Mouse (Mus musculus): Measurements from ENCODE around the gene Smn1.
A peak's percentile ranks its signal among the peaks of the same experiment; 100 is the strongest.
"Not testable (repeated sequence)": the region's sequence is repeated elsewhere in the genome, so short reads cannot be mapped to it uniquely, and the experiment has no call there.

The Smn1 gene

DNA sequence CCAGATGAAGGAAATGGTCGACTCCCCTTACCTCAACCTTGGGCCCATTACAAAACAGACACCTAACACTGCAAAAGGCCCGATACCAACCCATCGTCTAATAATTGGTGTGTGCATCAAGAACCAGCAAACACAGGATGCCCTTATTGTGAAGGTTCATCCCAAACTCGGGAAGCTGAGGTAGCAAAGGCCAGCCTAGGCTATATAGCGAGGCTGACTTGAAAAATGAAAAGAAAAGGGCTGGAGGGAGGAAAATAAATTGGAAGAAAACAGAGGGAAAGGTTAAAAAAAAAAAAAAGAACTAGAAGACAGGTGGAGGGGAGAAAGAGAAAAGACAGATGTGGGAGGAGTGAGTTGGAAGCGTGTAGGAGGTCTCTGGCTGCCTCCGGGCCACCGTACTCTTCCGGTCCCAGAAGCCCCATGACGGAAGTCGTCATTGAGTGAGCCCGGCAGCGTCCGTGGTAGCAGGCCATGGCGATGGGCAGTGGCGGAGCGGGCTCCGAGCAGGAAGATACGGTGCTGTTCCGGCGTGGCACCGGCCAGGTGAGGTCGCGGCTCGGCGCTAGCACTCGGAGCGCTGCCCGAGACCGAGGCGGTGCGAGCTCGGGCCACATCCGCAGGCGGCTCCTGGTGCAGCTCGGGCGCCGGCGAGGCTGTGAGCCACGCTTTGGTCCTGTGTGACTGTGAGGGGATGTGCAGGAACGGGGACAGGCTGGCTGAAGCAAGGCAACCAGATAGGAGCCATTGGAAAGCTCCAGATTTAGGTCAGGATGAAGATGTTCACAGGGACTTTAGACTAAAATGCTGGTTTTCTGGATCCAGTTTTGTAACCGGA is at the start of gene Smn1:
TSS of gene Smn1 (plus strand) at position 430 of the 835 bp plus-strand sequence.
- ATAC-seq (ENCODE audit: insufficient number of reproducible peaks, low FRiP score, low TSS enrichment) = peak; percentile 96

DNA sequence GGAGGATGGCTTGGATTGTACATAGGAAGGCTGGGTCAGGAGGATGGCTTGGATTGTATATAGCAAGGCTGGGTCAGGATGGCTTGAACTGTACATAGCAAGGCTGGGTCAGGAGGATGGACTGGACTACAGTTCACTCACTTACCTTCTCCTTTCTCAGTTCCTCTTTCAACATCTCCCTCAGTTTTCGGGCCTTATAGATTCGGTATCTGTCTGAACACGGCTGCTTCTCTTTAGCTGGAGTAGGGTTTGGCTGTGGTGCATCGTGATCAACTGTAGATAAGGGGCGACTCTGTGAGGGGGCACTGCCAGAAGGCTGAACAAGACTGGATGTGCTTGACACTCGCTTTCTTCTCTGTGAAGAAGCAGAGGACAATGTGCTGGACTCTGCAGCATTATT is 25.8 kb upstream of the Smn1 start:
- ATAC-seq (ENCODE audit: insufficient number of reproducible peaks, low FRiP score, low TSS enrichment) = no peak

DNA sequence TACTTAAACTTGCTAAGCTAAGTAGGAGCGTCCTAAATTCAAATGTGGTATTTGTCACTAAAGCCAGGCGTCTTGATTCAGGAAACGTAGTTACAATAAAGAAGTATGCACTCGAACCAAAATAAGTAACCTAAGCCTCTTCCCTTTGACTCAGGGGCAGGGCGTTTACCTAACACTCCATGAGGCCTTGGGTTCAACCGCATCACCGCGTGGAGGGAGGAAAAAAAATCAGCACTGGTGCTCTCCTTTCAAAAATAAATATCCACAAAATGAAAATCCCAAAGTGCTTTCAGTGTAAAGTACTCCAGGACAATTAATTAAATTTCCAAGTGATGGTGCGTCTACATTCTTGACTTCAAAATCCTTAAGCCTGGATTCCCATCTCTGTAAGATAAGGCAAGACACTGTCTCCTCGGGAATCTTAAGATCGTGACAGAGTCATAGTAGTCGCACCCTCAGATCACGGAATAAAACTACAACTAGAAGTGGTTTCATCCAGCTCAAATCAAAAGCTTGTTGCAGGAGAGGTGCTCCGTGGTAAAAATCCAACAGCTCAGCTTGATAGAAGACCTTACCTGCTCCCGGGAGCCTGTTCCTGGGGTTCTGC is 21.5 kb upstream of the Smn1 start:
- ATAC-seq (ENCODE audit: insufficient number of reproducible peaks, low FRiP score, low TSS enrichment) = no peak

DNA sequence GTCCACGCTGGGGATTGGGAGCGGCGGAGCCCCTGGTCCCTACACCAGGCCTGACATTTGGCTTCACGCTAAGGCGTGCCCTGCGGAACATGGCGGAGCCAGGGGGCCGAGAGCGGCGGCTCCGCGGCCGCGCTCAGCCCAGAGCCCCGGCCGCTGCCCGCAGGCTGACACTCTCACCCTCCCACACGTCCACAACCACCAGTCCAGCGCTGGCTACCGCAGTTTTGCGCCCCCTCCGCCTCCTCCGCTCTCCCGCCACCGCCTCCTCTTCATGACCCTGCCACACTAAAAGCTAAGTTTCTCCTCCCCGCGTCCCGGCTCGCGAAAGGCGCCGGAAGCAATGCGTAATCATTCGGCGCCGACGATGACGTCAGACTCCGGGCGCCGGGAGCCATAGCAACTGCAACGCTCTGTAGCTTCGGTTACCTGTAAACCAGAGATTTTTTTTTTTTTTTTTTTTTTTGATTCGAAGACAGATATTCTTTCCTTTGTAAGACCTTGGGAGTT is 20.9 kb upstream of the Smn1 start, which contains the start of gene Bdp1:
TSS of gene Bdp1 (minus strand) at position 323 of the 507 bp plus-strand sequence.
- ATAC-seq (ENCODE audit: insufficient number of reproducible peaks, low FRiP score, low TSS enrichment) = peak; percentile 75

DNA sequence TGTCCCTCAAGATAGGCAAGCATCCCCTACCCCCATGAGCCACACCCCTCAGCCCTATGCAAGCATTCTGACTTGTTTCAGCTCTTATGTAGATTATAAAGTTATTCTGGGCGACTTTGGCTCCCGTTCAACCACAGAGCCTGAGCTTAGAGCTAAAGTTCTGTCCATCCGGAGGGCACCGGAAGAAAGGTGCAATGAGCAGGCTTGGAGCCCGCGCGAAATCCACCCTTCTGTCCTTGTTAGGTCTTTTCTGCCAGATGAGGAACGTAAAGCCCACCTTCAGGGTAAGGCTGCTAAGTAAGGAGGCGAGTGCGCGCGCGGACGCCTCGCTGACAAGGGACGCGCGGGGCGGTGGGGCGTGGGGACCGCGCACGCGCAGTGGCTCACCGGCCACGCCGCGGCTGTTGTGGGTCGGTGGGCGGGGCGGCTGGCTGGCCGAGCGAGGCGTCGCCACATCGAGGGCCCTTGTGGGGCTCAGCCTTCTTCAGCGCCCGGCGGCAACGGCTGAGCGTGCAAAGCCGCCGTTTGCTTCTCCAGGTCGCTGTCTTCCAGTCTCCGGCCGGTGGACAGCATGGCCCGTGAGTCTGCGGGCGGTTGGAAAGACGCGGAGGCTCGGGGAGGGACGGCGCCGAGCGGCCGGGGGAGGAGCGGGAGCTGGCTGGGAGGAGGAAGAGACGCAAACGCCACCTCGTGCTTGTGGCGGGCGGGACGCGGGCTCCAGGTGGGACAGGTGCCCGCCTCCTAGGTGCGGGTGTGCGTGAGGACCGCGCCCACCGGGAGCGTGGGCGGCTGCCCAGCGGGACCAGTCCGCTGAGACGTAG is 16.8 kb upstream of the Smn1 start, which contains the start of gene Serf1:
TSS of gene Serf1 (plus strand) at position 361 of the 821 bp plus-strand sequence.
- peak; percentile 69 for ATAC-seq (ENCODE audit: insufficient number of reproducible peaks, low FRiP score, low TSS enrichment)

DNA sequence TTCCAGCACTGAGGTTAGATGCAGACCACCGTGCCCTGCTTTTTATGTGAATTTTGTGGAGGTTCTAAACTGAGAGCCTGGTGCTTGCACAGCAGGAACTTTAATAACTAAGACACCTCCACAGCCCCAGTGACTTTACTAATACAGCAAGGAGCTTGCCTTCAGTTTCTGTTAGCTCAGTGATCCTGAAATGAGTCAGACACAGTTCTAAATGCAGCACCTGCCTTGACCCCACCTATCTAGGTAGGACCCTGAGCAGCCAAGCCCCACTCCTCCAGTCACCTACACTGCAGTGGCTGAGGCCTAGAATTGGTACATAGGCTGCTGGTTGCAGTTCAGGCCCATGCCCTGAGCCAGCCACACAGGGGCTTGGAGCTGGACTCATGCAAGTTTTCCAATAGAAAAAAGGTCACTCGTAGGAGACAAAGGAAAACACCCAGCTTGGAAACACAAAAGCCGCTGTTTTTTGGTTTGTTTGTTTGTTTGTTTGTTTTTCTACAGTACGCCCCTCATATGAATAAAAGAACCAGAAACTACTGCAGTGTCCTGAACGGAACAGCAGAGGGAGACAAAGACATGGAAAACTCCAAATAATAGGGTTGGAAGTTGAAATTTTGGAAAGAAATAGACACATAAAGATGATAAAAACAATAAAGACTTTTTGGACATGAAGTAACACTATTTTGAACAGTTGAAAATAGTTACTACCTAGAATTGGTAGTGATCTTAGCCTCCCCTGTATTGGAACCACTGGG is 12.3 kb upstream of the Smn1 start:
- ATAC-seq (ENCODE audit: insufficient number of reproducible peaks, low FRiP score, low TSS enrichment) = no peak

DNA sequence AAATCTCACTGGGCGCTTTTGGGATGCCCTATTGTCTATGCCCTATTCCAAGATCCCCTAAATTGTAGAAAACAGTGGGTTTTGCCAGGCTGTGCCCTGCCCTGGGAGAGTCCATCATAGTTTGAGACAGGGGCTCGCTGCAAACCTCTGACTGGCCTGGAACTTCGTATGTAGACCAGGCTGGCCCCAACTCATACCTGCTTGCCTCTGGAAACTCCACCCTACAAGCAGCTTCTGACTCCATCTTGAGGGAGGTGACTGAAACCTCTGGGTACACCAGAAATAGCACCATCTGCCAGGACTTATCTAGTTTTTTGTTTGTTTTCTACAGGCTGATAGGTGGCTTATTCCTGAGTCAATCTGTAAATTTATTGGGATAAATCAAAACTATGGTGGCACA is 682 bp upstream of the Smn1 start:
- ATAC-seq (ENCODE audit: insufficient number of reproducible peaks, low FRiP score, low TSS enrichment) = peak; percentile 11; the same call in 1 of the 2 replicates

DNA sequence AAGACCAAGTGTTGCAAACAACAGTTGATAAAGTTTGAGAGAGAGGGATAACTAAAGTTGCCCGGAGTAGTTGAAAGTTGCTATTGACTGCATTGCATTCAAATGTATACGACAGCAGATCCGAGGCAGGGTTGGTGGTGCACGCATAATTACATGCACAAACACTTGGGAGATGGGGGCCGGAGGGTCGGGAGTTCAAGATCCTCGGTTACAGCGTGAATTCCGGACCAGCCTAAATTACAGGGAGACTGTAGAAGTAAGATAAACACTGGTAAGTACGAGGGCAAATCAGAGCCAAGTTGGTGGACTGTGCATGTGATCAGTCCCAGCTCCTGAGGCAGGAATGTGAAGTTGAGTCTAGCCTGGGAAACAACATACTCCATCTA is 599 bp downstream of the Smn1 start:
- ATAC-seq (ENCODE audit: insufficient number of reproducible peaks, low FRiP score, low TSS enrichment) = no peak

DNA sequence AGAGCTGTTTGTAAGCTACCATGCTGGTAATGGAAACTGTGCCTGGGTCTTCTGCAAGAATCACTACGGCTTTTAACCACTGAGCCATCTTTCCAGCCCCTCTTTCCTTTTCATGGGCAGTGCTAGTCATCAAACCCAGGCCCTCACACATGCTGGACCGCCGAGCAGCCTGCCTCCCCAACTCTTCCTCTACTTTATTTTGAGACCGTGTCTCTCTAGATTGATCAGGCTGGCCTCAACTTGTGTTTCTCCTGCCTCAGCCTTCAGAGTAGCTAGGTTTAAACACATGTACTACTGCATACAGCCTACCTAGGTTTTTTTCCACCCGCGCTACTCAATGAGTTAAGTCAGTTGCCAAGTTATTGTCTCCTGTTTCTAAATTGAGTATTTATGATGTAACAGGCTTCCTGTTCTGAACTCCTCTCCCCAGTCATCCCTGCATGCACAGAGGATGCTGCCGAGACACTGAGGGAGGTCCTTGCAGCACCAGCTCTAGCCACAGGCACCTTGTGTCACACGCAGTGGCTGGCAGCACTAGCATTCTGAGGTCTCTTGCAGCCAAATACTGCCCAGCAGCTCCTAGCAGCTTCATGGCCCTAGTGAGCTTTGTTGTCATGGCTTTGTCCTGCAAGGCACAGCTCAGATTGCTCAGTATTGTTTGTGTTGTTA is 17.1 kb downstream of the Smn1 start:
- no peak for ATAC-seq (ENCODE audit: insufficient number of reproducible peaks, low FRiP score, low TSS enrichment)

DNA sequence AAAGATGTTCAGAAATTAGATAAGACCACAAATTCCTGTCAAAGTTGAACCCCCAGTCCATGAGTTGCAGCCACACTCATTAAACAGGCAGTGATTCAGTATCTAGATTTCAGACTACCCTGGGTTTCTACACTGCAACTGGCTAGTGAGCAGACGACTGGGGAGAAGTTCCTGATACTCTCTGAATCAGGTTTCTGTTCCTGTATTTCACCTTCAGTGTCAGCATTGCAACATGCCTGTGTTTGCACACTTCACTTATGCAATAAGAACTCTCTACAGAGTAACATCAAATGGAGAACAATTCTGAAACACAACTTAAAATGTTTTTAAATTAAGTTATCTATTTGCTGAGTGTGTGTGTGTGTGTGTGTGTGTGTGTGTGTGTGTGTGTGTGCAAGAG is 28.0 kb downstream of the Smn1 start:
- ATAC-seq (ENCODE audit: insufficient number of reproducible peaks, low FRiP score, low TSS enrichment) = no peak

DNA sequence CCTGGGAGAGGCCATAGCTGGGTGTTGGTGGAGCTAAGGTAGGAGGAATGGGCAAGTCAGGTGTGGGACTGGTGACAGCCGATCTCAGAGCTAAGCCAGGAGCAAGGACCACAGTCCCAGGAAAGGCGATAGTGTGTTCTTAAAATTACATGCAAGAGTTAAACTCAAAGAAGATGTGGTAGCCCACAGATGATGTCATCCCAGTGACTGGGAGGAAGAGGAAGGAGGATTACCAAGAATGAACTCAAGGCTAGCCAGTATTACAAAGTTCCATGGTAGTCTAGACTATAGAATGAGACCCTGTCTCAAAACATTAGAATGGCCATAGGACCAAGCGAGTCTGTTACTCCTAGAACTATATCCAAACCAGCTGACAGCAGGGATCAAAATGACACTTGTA is 32.0 kb downstream of the Smn1 start:
- no peak for ATAC-seq (ENCODE audit: insufficient number of reproducible peaks, low FRiP score, low TSS enrichment)

DNA sequence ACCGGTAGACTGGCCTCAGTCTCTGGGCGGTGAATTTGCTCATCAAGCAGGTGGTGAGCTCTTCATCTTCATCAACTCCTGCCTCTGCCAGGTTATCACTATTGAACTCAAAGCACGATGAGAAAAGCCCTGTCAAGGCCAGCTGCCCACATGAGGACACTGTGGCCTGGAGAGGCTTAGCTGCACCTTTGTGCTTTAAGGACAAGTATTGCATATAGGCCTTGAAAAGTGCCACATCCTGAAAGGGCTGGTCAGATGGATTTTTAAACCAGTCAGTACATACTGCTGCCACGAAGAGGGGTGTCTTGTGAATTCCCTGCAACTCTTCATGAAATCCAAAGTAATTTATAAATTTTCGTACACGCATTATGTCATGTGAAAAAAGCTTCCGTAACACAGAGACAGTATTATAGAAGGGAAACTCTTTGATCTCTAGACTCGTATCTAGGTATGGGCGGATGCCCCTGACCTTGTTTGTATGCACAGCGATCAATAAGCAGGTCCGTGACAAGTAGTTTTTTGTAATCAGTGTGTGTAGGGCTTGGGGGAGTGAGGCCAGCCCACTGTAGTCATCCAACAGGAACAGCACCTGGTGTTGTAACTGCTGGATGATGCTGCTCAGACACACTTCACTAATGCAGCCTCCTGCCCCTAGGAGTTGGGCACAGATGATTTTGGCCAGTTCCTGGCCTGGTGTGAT is 36.7 kb downstream of the Smn1 start:
- not testable (repeated sequence) for ATAC-seq (ENCODE audit: insufficient number of reproducible peaks, low FRiP score, low TSS enrichment)

DNA sequence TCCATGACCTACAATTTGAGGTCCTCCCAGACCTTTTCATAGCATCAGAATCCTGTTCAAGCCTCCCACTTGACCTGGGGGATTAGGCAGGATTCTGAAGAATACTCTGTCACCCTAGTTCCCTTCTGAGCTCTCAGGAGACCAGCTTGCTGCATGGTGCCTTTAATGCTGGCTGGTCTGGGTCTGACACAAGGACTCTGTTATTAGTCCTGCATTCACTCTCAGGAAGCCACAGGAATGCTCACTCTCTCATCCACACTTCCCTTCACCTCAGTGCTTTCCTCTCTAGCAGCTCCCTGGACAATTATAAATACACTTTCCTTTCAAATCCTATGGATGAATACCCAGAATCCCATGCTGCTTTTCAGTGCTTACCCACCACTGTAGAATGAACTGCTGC is 37.8 kb downstream of the Smn1 start:
- ATAC-seq (ENCODE audit: insufficient number of reproducible peaks, low FRiP score, low TSS enrichment) = not testable (repeated sequence)

DNA sequence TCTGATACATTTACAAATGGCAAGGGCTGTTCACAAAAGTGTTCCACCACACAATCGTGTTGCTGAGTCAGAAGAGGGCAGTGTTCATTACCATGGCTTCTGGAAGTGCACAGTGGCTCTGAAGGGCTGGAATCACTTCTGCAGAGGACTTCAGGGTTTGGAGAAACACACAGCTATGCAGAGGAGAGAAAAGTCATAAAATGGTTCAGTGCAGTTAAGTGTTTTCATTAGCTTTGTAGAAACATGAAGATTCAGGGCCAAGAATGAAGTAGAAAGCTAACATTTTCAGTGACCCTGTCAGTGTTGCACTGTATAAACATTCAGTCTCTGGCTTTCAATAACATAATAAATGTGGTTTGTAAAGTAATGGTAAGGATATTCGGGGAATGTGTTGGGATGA is 41.7 kb downstream of the Smn1 start:
- ATAC-seq (ENCODE audit: insufficient number of reproducible peaks, low FRiP score, low TSS enrichment) = not testable (repeated sequence)

DNA sequence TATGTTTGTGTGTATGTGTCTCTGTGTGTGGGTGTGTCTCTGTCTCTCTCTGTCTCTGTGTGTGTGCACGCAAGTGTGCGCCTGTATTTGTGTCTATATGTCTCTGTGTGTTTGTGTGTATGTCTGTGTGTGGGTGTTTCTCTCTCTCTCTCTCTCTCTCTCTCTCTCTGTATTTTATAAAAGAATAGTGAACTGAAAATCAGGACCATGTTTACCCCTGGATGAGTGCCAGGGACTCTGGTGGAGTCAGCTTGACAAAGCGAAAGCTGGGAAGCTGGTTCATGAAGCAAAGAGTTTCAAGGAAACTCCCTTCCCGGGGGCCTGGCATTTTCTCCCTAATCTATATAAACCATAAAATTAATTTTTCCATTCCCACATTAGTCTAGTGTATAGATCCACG is 49.7 kb downstream of the Smn1 start:
- not testable (repeated sequence) for ATAC-seq (ENCODE audit: insufficient number of reproducible peaks, low FRiP score, low TSS enrichment)

DNA sequence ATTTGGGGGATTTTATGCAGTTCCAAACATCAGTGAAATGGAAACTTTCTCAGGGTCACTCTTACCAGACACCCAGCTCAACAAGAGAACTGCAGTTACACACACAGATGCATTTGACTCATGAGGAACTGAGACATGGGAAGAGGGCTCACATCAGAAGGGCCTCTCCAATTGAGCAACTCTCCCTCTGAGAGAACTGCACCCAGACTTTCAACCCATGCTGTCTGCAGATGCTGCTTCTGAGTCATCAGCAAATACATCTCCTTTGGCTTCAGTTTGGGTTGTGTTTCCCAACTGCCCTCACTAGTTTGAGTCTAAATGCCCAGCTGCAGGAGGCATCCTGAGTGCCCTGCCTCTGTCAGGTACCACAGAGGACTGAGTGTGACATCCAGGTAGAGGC is 58.5 kb downstream of the Smn1 start:
- ATAC-seq (ENCODE audit: insufficient number of reproducible peaks, low FRiP score, low TSS enrichment) = not testable (repeated sequence)
